Mouse (Mus musculus): ENCODE measurements around the gene Tent5c.

Gene Tent5c

GRCm38 (mm10) chr3:100489133-100490009 is at the start of gene Tent5c:
Gene Tent5c, minus strand, starts transcription at chr3:100489324.
- peak; percentile 61 to 85 for DNase-seq (ENCODE audit: low read depth in 1 of 2, low spot score in 2 of 2)

GRCm38 (mm10) chr3:100536686-100537085 is 47.6 kb upstream of the Tent5c start:
- DNase-seq (ENCODE audit: low read depth in 1 of 2, low spot score in 2 of 2): no peak

- no peak for DNase-seq (ENCODE audit: low read depth in 1 of 2, low spot score in 2 of 2)
Observed at GRCm38 (mm10) chr3:100535902-100536301, 46.8 kb upstream of the Tent5c start.

- no peak for DNase-seq (ENCODE audit: low read depth in 1 of 2, low spot score in 2 of 2)
Observed at GRCm38 (mm10) chr3:100535298-100535697, 46.2 kb upstream of the Tent5c start.

- no peak for DNase-seq (ENCODE audit: low read depth in 1 of 2, low spot score in 2 of 2)
Observed at GRCm38 (mm10) chr3:100534394-100534793, 45.3 kb upstream of the Tent5c start.

GRCm38 (mm10) chr3:100533429-100533828 is 44.3 kb upstream of the Tent5c start:
- DNase-seq (ENCODE audit: low read depth in 1 of 2, low spot score in 2 of 2): no peak

GRCm38 (mm10) chr3:100530919-100531318 is 41.8 kb upstream of the Tent5c start:
- no peak for DNase-seq (ENCODE audit: low read depth in 1 of 2, low spot score in 2 of 2)

GRCm38 (mm10) chr3:100530244-100530788 is 41.2 kb upstream of the Tent5c start:
- no peak for DNase-seq (ENCODE audit: low read depth in 1 of 2, low spot score in 2 of 2)

GRCm38 (mm10) chr3:100522671-100523070 is 33.5 kb upstream of the Tent5c start:
- DNase-seq (ENCODE audit: low read depth in 1 of 2, low spot score in 2 of 2): no peak

GRCm38 (mm10) chr3:100521626-100522025 is 32.5 kb upstream of the Tent5c start:
- no peak for DNase-seq (ENCODE audit: low read depth in 1 of 2, low spot score in 2 of 2)

GRCm38 (mm10) chr3:100515754-100516141 is 26.6 kb upstream of the Tent5c start:
- DNase-seq (ENCODE audit: low read depth in 1 of 2, low spot score in 2 of 2): no peak

- no peak for DNase-seq (ENCODE audit: low read depth in 1 of 2, low spot score in 2 of 2)
Observed at GRCm38 (mm10) chr3:100515093-100515753, 26.1 kb upstream of the Tent5c start.

- DNase-seq (ENCODE audit: low read depth in 1 of 2, low spot score in 2 of 2): no peak
Observed at GRCm38 (mm10) chr3:100507174-100507573, 18.1 kb upstream of the Tent5c start.

GRCm38 (mm10) chr3:100506715-100507114 is 17.6 kb upstream of the Tent5c start:
- DNase-seq (ENCODE audit: low read depth in 1 of 2, low spot score in 2 of 2): no peak

- no peak for DNase-seq (ENCODE audit: low read depth in 1 of 2, low spot score in 2 of 2)
Observed at GRCm38 (mm10) chr3:100503882-100504281, 14.8 kb upstream of the Tent5c start.

GRCm38 (mm10) chr3:100502516-100502915 is 13.4 kb upstream of the Tent5c start:
- no peak for DNase-seq (ENCODE audit: low read depth in 1 of 2, low spot score in 2 of 2)

GRCm38 (mm10) chr3:100501899-100502298 is 12.8 kb upstream of the Tent5c start:
- no peak for DNase-seq (ENCODE audit: low read depth in 1 of 2, low spot score in 2 of 2)

- no peak for DNase-seq (ENCODE audit: low read depth in 1 of 2, low spot score in 2 of 2)
Observed at GRCm38 (mm10) chr3:100496081-100496480, 7.0 kb upstream of the Tent5c start.

GRCm38 (mm10) chr3:100495456-100495855 is 6.3 kb upstream of the Tent5c start:
- no peak for DNase-seq (ENCODE audit: low read depth in 1 of 2, low spot score in 2 of 2)

- no peak for DNase-seq (ENCODE audit: low read depth in 1 of 2, low spot score in 2 of 2)
Observed at GRCm38 (mm10) chr3:100494912-100495311, 5.8 kb upstream of the Tent5c start.

- no peak for DNase-seq (ENCODE audit: low read depth in 1 of 2, low spot score in 2 of 2)
Observed at GRCm38 (mm10) chr3:100490010-100490300, 831 bp upstream of the Tent5c start.
